Mouse (Mus musculus): ENCODE data around the gene Tgfa.

GRCm38 (mm10) chr6:86324400-86324799 is 129.4 kb downstream of the Tgfa start:
- no peak for TF ChIP-seq CTCF (IDR thresholded peaks at IDR 0.05; ENCODE audit: extremely low read depth, insufficient read depth, insufficient read length, insufficient replicate concordance)
- TF ChIP-seq POLR2A (IDR thresholded peaks at IDR 0.05; ENCODE audit: low read depth, low read length): no peak

Measured in spleen, adult 2 months (tissue).